Mouse (Mus musculus) cerebellum, adult 18-20 months (tissue): Measurements from ENCODE around the gene Syt5.
A peak's percentile ranks its signal among the peaks of the same experiment; 100 is the strongest.

Experiments used
- DNase-seq, 2 experiments: peaks; one replicate each; pipeline ENCODE4 v3.0.0; 2021

Syt5 gene

DNA sequence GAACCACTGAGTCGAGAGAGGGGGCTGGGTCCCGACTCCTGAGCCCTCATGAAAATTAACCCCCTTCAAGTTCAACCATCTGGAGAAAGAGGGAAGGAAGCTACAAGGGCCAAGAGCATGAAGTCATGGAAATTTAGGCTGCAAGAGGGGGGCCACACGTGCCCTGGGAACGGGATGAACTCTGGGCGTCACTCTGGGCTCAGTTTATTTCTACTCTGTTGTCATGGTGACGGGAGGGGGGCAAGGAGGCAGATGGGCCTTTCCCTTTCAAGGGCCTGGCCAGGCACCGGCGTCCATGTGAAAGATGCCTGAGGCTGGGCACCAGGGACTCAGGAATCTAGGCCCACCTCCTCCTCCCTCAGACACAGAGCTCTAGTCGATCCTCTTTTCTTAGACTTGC lies 49.1 kb downstream of the Syt5 start:
- DNase-seq, result peak in 1 of 2 experiments; percentile 29

DNA sequence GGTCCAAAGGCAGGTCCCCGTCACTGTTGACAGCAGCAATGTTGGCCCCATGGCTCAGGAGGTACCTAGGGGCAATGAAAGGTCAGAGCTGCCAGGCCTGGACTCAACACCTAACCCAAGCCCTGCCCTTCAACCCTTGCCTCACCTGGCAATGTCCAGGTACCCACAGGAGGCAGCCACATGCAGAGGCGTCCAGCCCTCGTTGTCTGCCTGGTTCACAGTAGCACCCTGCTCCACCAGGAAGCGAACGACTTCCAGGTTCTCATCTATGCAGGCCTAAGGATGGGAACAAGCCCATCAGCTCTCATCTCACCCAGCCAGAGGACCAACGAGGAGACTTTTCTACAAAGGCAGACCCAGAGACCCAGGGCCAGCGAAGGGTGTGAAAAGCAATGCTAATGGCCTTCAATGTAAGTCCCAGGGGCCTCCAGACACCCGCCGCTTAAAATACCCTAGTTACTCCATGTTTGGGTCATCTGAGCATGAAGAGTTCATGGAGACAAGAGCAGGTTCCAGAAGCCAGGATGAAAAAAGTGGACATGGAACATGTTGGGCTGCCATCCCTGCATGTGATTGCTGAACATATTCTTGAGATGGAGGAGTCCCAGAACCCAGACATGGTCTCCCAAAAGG lies 50.0 kb downstream of the Syt5 start:
- DNase-seq, result no peak

DNA sequence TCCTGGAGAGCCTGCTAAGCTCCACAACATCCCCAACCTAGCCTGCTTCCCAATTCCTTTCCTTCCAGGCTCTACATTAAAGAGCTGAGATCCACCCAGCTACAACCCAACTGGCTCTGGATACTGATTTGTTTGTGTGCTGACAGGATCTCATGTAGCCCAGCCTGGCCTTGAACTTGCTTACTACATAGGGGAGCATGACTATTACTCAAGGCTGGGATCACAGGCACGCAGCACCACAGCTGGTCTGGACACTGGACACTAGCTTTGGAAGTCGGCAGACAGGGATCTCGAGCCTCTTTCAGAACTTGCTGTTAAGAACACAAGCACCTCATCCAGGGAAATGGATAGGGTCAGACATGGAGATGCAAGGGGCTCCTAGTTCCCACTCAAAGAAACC lies 50.9 kb downstream of the Syt5 start:
- DNase-seq, result no peak

DNA sequence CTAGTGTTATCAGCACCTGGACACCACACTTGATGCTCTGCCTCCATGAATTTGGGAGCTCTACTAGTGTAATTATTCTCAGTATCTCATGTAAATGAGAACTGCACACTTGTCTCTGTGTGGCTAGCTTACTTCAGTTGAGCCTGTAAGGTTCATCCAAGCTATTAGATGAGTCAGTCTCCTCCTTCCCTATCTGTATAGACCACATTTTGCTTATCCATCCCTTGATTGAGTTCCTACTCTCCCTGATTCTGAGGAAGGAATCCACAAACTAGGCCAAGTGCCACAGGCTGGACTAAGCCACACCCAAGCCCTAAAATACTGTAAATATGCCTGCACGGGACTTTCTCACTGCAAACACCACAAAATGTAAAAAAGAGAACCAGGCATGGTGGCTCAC lies 53.4 kb downstream of the Syt5 start:
- no peak for DNase-seq

DNA sequence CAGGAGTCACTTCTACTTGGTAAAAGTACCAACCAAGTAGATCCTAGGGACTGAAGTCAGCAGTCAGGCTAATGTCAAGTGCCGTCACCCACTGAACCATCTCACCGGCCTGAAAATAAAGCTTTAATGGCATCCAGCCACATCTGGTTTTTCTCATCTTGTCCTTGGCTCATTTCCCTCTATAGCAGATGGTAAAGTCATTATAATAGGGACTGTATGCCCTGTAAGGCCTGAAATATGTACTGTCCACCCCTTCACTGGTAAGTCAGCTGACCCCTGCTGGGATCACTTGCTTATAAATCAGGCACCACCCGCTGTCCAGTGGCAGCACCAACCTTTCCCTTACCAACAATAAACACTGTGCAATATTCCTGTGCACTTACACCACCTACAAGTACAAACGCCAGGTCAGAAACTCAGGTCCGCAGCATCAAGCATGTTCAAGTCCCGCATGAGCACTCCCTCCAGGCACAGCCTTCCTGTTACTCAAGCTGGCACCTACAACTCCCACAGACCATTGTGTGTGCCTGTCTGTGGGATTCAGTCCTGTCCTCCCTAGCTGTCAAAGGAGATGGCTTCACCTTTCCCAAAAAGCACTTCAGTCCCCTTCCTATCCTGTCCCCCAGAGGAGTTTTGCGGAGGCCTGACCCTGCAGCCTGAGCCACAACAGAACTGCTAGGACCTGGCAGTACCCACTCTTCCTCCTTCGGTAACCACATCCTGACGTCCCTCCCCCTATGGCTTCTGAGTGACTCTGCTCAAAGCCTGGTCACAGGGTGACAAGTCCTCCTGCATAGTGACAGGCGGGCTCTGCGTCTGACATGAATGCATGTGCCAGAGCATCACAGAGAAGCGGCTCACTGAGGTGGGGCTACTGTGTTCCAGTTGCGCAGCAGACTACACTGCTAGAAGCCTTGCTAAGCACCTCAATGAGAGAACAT lies 54.8 kb downstream of the Syt5 start:
- DNase-seq, result no peak

DNA sequence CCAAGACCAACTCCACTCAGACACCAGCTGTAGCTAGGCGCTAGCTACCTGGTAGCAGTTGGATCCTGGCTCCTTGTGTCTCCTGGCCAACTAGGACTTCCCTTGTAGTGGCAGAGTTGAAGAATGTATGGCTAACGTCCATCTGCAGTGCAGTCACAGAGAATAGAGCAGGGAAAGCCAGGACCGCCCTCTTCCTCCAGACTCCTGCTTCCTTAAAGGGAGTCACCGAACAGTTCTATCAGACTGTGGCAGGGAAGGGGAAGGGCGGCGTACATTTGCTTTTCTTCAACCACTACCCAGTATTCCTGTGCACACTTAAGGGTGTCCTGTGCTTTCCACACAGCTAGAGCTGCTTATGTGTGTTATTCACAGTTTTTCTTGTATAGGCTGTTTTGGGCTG lies 56.0 kb downstream of the Syt5 start:
- no peak for DNase-seq
